Mouse (Mus musculus) cerebellum, adult 2 months (tissue): ENCODE results near the gene Zbtb20.

Experiments used
- CTCF ChIP-seq: fragments of 200-500 bp; IDR thresholded peaks from 2 replicates; pipeline ENCODE4 v1.5.1; 2011; ENCODE audit warnings: low read depth, mild to moderate bottlenecking, control low read depth, low read length, moderate library complexity, borderline replicate concordance; ENCODE audit not compliant: insufficient read depth
- POLR2A ChIP-seq: fragments of 200-500 bp; IDR thresholded peaks from 2 replicates; pipeline ENCODE4 v1.6.1; 2011; ENCODE audit warnings: low read length, control low read depth, borderline replicate concordance; ENCODE audit not compliant: insufficient read depth

- TF ChIP-seq CTCF (no peak), POLR2A (no peak)
Observed at GRCm38 (mm10) chr16:43557385-43557784, 681.7 kb downstream of the Zbtb20 start.
